Mouse (Mus musculus) kidney, embryonic 15.5 days (tissue): ENCODE results near the gene Brd1. TPM values are rescaled to one million over a fixed set of nuclear protein-coding genes. Genes with fewer than 3 reads are reported as not detected.
A peak's percentile ranks its signal among the peaks of the same experiment; 100 is the strongest.
"Not testable (repeated sequence)": the region's sequence is repeated elsewhere in the genome, so short reads cannot be mapped to it uniquely, and the experiment has no call there.

Experiments used
- ATAC-seq: fragments of 200-750 bp; cut with Nextera tagmentation; replicated peaks from 2 replicates; pipeline ENCODE4 v1.8.0; 2017; ENCODE audit warnings: moderate TSS enrichment; ENCODE audit not compliant: low FRiP score
- H3K27ac ChIP-seq: fragments of 300-500 bp; sonication (generic); 2 replicates; pipeline ENCODE4 v1.5.1; 2015; ENCODE audit warnings: mild to moderate bottlenecking, inconsistent platforms
- H3K27me3 ChIP-seq: fragments of 300-500 bp; sonication (generic); 2 replicates; pipeline ENCODE4 v1.6.1; 2015; ENCODE audit warnings: inconsistent platforms
- H3K36me3 ChIP-seq: fragments of 300-500 bp; sonication (generic); 2 replicates; pipeline ENCODE4 v1.6.1; 2015; ENCODE audit warnings: inconsistent platforms
- H3K4me1 ChIP-seq: fragments of 300-500 bp; sonication (generic); 2 replicates; pipeline ENCODE4 v1.6.1; 2015; ENCODE audit warnings: inconsistent platforms
- H3K4me2 ChIP-seq: fragments of 300-500 bp; sonication (generic); 2 replicates; pipeline ENCODE4 v1.6.1; 2015; ENCODE audit warnings: moderate library complexity, mild to moderate bottlenecking, inconsistent platforms
- H3K4me3 ChIP-seq: fragments of 300-500 bp; sonication (generic); replicated peaks from 2 replicates; pipeline ENCODE4 v1.5.1; 2015; ENCODE audit warnings: mild to moderate bottlenecking, inconsistent platforms
- H3K9ac ChIP-seq: fragments of 300-500 bp; sonication (generic); 2 replicates; pipeline ENCODE4 v1.6.1; 2015; ENCODE audit warnings: mild to moderate bottlenecking, inconsistent platforms
- H3K9me3 ChIP-seq: fragments of 300-500 bp; sonication (generic); replicated peaks from 2 replicates; pipeline ENCODE4 v1.6.1; 2016; ENCODE audit warnings: inconsistent platforms
- WGBS: fragments of 180-500 bp; shearing (Covaris S2); methylation state at CpG from one replicate; pipeline ENCODE4 v1.1.7; 2015; ENCODE audit warnings: mixed read lengths; 5-methylcytosine and 5-hydroxymethylcytosine counted together
- polyA plus RNA-seq: library from polyadenylated mRNA; unstranded; fragments of >200 nt; fragmentation: Nextera tagmentation; extraction: Ambion mirVana; gene quantifications from 2 replicates; pipeline ENCODE4 v1.2.1, GENCODE M21; 2015

The Brd1 gene
- polyA plus RNA-seq, 1 experiment from 2014 or later = 21.1 TPM

DNA sequence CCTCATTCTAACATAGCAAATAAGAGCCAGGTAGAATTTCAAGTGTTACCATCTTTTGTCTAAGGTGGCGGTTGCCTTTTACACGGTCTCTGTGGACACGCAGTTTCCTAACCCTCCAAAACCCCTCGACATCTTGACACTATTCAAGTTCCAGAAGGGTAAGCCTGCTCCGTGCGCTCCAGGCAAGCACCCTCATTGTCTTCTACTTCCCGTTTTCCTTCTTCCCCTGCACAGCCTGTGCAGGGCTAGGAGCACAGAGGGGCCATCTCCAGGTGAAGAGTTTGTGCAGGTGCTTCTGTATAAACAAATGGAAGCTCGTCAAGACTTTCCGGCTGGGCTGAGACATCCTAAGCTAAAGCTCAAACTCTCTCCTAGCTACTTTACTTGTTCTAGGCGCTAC lies 16.0 kb upstream of the Brd1 start:
- 93% methylated on average over 10 of the region's 10 CpGs for WGBS

DNA sequence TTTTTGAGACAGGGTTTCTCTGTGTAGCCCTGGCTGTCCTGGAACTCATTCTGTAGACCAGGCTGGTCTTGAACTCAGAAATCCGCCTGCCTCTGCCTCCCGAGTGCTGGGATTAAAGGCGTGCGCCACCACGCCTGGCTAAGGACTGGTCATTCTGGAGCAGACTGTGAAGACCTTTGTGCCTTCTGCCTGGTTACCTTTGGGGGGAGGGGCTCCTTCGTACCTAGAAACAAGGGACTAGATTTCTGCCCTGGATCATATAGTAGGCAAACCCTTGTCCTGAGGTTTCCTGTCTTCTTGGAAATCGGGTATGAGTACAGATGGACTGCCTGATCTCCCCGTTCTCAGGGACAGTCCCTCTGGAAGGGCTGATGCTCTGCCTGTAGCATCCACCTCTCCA lies 15.6 kb upstream of the Brd1 start:
- H3K27me3 ChIP-seq, H3K9me3 ChIP-seq, H3K27ac ChIP-seq, H3K4me3 ChIP-seq, H3K36me3 ChIP-seq, H3K9ac ChIP-seq, ATAC-seq, H3K4me2 ChIP-seq: not testable (repeated sequence)
- peaks cover 23% of the 10 kb centered on the region for H3K4me1 ChIP-seq
- 93% methylated on average over 8 of the region's 8 CpGs for WGBS

More for the DNA sequence above, 16.0 kb upstream of the Brd1 start:
- Histone ChIP-seq H3K36me3 (peaks cover 3% of the 10 kb centered on the region), H3K27me3 (no peaks in the 10 kb centered on the region), H3K4me2 (no peak overlapping the region), H3K9ac (no peak overlapping the region), H3K4me1 (peaks cover 24% of the 10 kb centered on the region), H3K9me3 (no peaks in the 10 kb centered on the region), H3K27ac (no peak overlapping the region), H3K4me3 (no peak overlapping the region)
- ATAC-seq = no peak

DNA sequence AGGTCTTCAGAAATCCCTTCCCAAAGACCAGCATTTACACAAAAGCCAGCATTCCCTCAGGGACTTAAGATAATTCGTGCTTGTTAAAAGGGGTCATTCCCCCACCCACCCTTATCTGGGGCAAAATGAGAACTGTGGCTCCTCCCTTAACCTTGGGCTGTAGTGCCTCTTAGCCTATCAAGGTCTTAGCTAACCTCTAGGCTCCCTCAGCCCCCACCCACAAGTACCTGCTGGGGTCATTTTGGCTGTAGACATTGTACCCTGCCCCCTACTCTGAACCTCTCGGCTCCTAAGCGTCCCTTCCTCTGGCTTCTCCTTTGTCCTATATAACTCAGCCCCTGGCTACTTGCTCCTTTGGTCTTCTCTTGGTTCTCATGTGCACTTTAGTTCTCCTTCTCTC lies 11.9 kb upstream of the Brd1 start:
- no peak overlapping the region for H3K27ac ChIP-seq
- WGBS = 57% methylated on average over 3 of the region's 3 CpGs
- ATAC-seq = no peak
- peaks cover 10% of the 10 kb centered on the region for H3K4me1 ChIP-seq
- H3K36me3 ChIP-seq = no peaks in the 10 kb centered on the region
- H3K9ac ChIP-seq = no peak overlapping the region
- H3K9me3 ChIP-seq = no peaks in the 10 kb centered on the region
- H3K4me3 ChIP-seq = no peak overlapping the region
- no peaks in the 10 kb centered on the region for H3K27me3 ChIP-seq
- no peak overlapping the region for H3K4me2 ChIP-seq

DNA sequence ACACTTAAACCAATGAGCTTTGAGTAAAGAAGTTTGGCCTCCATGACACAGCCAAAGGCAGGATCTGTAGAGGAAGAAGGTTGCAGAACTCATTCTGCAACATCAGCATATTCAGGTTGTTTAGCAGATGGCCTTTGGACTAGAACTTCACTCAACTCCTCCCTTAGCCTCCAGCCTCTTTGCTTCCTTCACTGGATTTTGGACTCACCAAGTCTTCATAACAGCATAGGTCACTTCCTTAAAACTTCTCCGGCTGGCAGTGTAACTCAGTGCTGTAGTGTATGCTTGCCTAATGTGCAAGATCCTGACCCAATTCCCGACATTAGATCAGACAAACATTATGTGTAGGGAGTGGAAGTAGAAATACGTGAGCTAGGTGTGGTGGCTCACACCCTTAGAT lies 11.3 kb upstream of the Brd1 start:
- Histone ChIP-seq H3K9me3 (no peaks in the 10 kb centered on the region), H3K9ac (no peak overlapping the region), H3K4me2 (no peak overlapping the region), H3K4me3 (no peak overlapping the region), H3K36me3 (no peaks in the 10 kb centered on the region), H3K4me1 (peaks cover 5% of the 10 kb centered on the region), H3K27ac (no peak overlapping the region), H3K27me3 (no peaks in the 10 kb centered on the region)
- no peak for ATAC-seq
- 86% methylated on average over 3 of the region's 3 CpGs for WGBS

GRCm38 (mm10) chr15:88743371-88743770 lies 9.3 kb upstream of the Brd1 start:
- H3K27ac ChIP-seq, H3K4me3 ChIP-seq, H3K9me3 ChIP-seq, ATAC-seq, H3K9ac ChIP-seq, H3K27me3 ChIP-seq, H3K4me2 ChIP-seq, H3K36me3 ChIP-seq: not testable (repeated sequence)
- H3K4me1 ChIP-seq = peaks cover 12% of the 10 kb centered on the region
- WGBS = 92% methylated on average over 5 of the region's 5 CpGs

- Histone ChIP-seq H3K9me3 (no peaks in the 10 kb centered on the region), H3K4me3 (no peak overlapping the region), H3K27me3 (no peaks in the 10 kb centered on the region), H3K36me3 (no peaks in the 10 kb centered on the region), H3K9ac (no peak overlapping the region), H3K4me2 (no peak overlapping the region), H3K27ac (no peak overlapping the region), H3K4me1 (peaks cover 12% of the 10 kb centered on the region)
- 81% methylated on average over 6 of the region's 6 CpGs for WGBS
- ATAC-seq = no peak
Observed at GRCm38 (mm10) chr15:88741366-88741765, 7.3 kb upstream of the Brd1 start.

DNA sequence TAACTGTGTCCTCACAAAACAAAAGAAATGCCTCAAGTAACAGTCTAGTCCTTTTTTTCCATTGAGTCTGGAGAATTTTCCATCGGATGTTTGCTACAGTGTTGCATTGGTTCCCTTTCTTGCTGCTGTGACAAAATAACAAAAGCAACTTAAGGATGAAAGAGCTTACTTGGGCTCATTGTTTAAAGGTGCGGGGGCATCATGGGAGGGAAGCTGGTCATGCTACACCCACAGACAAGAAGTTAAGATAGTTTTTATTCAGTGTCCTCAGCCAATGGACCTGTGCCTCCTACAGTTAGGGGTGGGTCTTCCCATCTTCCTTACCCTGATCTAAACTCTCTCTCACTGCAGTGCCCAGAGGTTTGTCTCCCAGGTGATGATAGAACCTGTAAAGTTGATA lies 4.4 kb upstream of the Brd1 start:
- Histone ChIP-seq H3K4me3 (no peak overlapping the region), H3K36me3 (no peaks in the 10 kb centered on the region), H3K9ac (no peak overlapping the region), H3K27ac (no peak overlapping the region), H3K27me3 (no peaks in the 10 kb centered on the region), H3K4me1 (peaks cover 19% of the 10 kb centered on the region), H3K4me2 (no peak overlapping the region), H3K9me3 (no peaks in the 10 kb centered on the region)
- no peak for ATAC-seq
- 86% methylated on average over 2 of the region's 2 CpGs for WGBS

- no peaks in the 10 kb centered on the region for H3K36me3 ChIP-seq
- no peak for ATAC-seq
- H3K27me3 ChIP-seq = no peaks in the 10 kb centered on the region
- no peak overlapping the region for H3K27ac ChIP-seq
- H3K9ac ChIP-seq = no peak overlapping the region
- no peaks in the 10 kb centered on the region for H3K9me3 ChIP-seq
- H3K4me2 ChIP-seq = no peak overlapping the region
- H3K4me1 ChIP-seq = peaks cover 34% of the 10 kb centered on the region
- H3K4me3 ChIP-seq = no peak overlapping the region
- WGBS = 59% methylated on average over 4 of the region's 4 CpGs
Observed at GRCm38 (mm10) chr15:88736166-88736565, 2.1 kb upstream of the Brd1 start.

DNA sequence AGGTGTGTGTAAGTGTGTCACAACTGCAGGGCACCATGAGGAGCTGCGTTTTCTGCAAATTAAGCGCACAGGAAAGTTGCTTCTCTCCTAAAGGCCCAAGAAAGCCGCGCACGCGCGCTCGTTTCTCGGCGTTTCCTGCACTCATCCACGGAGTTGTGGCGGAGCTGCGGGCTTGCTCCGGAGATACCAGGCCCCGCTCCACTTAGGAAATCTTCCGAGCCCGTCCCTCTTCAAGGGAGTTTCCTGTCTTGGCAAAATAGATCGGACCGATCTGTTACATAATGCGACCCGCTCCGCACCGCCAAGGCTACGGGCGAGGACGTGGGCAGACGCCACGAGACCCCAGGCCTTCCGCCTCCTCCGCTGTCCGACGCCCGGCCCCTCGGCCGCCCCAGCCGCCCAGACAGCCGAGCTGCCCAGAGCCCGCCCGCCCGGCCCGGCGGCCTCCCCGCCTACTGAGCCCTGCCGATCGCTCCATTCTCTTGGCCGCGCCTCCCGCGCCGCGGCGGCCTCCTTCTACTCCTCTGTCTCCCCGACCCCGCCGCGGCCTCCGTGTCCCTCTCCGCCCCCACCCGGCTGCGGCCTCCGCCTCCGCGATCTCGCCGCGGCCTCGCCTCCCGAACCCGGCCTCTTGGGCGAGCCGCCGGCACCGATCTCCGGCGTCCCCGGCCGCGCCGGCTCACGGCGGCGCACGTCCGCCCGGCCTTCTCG lies 837 bp downstream of the Brd1 start:
- no peaks in the 10 kb centered on the region for H3K27me3 ChIP-seq

DNA sequence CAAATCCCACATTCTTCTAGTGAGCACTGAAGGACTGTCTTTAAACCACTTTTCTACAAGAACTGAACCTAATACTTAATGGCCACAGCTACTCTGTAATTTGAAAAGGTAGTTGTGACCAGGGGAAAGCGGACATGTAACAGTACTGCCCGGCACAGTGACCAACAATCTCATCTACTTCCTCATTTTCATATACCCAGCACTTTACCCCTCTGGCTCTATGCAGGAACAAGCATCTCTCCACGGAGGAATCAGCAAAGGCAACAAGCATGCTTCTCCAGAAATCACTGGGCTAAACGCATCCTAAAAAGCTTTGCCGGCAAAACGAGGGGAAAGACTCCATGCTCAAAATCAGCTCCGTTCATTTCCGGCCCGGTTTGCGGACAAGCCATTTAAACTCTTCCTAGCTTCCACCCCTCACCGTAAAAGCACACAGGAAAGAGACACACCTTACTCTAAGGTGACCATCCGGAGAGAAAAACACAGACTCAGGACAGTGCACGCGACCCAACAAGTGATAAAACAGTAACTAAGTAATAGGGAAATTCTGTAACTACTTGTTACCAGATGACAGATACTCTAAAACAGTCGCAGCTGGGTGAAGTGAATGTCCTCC lies 1.5 kb downstream of the Brd1 start:
- Histone ChIP-seq H3K4me2 (peak overlapping the region; percentile 82), H3K27ac (no peak overlapping the region), H3K9ac (peak overlapping the region; percentile 99), H3K4me3 (peak overlapping the region; percentile 99), H3K27me3 (no peaks in the 10 kb centered on the region), H3K4me1 (peaks cover 33% of the 10 kb centered on the region), H3K36me3 (peaks cover 30% of the 10 kb centered on the region), H3K9me3 (no peaks in the 10 kb centered on the region)
- WGBS = 12% methylated on average over 15 of the region's 15 CpGs
- ATAC-seq = no peak

More for the DNA sequence above, 837 bp downstream of the Brd1 start:
- Histone ChIP-seq H3K9ac (peak overlapping the region; percentile 99), H3K36me3 (peaks cover 27% of the 10 kb centered on the region), H3K27ac (peak overlapping the region; percentile 90), H3K4me1 (peaks cover 33% of the 10 kb centered on the region), H3K4me3 (peak overlapping the region; percentile 99), H3K9me3 (no peaks in the 10 kb centered on the region), H3K4me2 (peak overlapping the region; percentile 82)
- under 1% methylated on average over 82 of the region's 86 CpGs for WGBS
- ATAC-seq = peak; percentile 71

GRCm38 (mm10) chr15:88730717-88731116 lies 3.3 kb downstream of the Brd1 start:
- no peaks in the 10 kb centered on the region for H3K27me3 ChIP-seq
- H3K9me3 ChIP-seq = no peaks in the 10 kb centered on the region
- H3K4me2 ChIP-seq = peak overlapping the region; percentile 82; the same call in 1 of the 2 replicates
- WGBS = 75% methylated on average over 3 of the region's 3 CpGs
- H3K36me3 ChIP-seq = peaks cover 44% of the 10 kb centered on the region
- H3K27ac ChIP-seq = peak overlapping the region; percentile 16; the same call in 1 of the 2 replicates
- peaks cover 33% of the 10 kb centered on the region for H3K4me1 ChIP-seq
- no peak for ATAC-seq
- H3K4me3 ChIP-seq = no peak overlapping the region
- no peak overlapping the region for H3K9ac ChIP-seq

- Histone ChIP-seq H3K4me2 (no peak overlapping the region), H3K9me3 (no peaks in the 10 kb centered on the region), H3K36me3 (peaks cover 78% of the 10 kb centered on the region), H3K4me3 (no peak overlapping the region), H3K4me1 (peaks cover 24% of the 10 kb centered on the region), H3K27ac (no peak overlapping the region), H3K9ac (no peak overlapping the region), H3K27me3 (no peaks in the 10 kb centered on the region)
- ATAC-seq = no peak
- 92% methylated on average over 3 of the region's 3 CpGs for WGBS
Observed at GRCm38 (mm10) chr15:88727204-88727603, 6.8 kb downstream of the Brd1 start.
